Mouse (Mus musculus): ENCODE data around the gene Sptlc2. TPM values are rescaled to one million over a fixed set of nuclear protein-coding genes. Genes with fewer than 3 reads are reported as not detected.
A peak's percentile ranks its signal among the peaks of the same experiment; 100 is the strongest.
"Not testable (repeated sequence)": the region's sequence is repeated elsewhere in the genome, so short reads cannot be mapped to it uniquely, and the experiment has no call there.

The Sptlc2 gene
- polyA plus RNA-seq, 2 experiments: 8.0 to 28.2 TPM

DNA sequence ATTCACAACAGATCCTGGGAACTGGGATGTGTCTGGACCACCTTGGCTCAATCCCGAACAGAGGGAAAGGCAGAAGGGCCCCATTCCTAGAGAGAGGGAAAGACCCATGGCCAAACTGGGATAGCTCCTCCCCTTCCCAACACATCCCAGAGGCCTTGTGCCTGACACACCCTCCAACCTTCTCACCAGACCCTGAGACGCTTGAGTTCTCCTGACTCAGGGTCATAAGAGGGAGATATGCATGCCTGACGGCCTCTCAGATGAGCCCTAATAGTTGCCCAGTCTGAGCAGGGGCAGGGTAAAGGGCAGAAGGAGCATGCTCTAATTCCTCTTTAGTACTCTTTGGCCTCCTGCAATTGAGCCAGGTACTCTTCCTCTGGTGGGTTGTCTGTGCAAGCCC lies 108.8 kb downstream of the Sptlc2 start:
- Histone ChIP-seq H3K36me3 (replicated peaks; ENCODE audit: control insufficient read depth, insufficient read depth, low read depth) (peaks cover 9% of the 10 kb centered on the region), H3K27me3 (ENCODE audit: control insufficient read depth, insufficient read depth, low read length) (no peaks in the 10 kb centered on the region), H3K4me1 (replicated peaks; ENCODE audit: control insufficient read depth in 2 of 2, insufficient read depth in 2 of 2, low read length in 1 of 2) (peaks cover 7 to 22% of the 10 kb centered on the region in 2 experiments), H3K4me2 (ENCODE audit: low read depth) (no peak overlapping the region), H3K9me3 (ENCODE audit: control insufficient read depth, low read length) (no peaks in the 10 kb centered on the region), H3K9ac (replicated peaks) (no peak overlapping the region), H3K4me3 (ENCODE audit: insufficient read depth in 1 of 2, low read depth in 2 of 2, low read length in 2 of 2) (no peak overlapping the region), H3K27ac (no peak overlapping the region)
- DNase-seq (ENCODE audit: low read depth in 3 of 3, low spot score in 3 of 3) (no peak), ATAC-seq (ENCODE audit: insufficient read depth) (no peak)
- WGBS (ENCODE audit: insufficient replicate concordance): 54% methylated on average over 3 of the region's 3 CpGs
- no peak for TF ChIP-seq CTCF (IDR thresholded peaks at IDR 0.05; ENCODE audit: low read depth)
- no peak for TF ChIP-seq EP300 (IDR thresholded peaks at IDR 0.05; ENCODE audit: low read depth)

DNA sequence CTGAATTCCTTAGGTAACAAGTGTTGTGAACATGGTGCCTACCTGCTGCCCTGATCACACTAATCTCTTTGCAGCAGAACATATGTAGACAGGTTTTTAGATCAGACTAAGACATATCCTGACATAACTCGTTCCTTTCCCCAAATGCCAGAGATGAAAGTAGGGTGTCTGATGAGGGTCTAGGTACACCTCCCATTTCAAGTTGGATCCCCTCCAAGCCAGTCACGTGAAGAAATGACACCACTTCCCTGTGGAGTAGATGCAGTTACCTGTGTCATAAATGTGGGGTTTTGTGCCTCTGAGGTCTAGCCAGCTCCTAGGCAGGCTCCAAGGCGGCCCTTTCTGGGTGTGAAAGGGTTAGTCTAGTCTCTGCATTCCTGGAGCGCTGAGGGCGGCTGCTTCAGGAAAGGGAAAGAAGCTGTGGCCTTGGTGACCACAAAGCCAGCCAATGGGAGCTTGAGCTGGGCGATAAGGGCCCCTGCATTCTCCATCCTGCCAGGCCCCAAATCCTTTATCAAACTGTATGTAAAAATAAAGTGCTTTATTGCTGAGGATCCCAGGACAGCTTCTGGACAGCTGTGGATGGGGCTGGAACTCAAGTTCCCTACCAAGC lies 109.9 kb downstream of the Sptlc2 start:
- no peak for TF ChIP-seq CTCF (IDR thresholded peaks at IDR 0.05; ENCODE audit: low read depth)
- no peak for TF ChIP-seq EP300 (IDR thresholded peaks at IDR 0.05; ENCODE audit: low read depth)
- no peak overlapping the region for H3K27ac ChIP-seq
- H3K4me2 ChIP-seq (ENCODE audit: low read depth): no peak overlapping the region
- DNase-seq (ENCODE audit: low read depth in 3 of 3, low spot score in 3 of 3): no peak
- 12% methylated on average over 6 of the region's 6 CpGs for WGBS (ENCODE audit: insufficient replicate concordance)
- ATAC-seq (ENCODE audit: insufficient read depth): no peak
- H3K9me3 ChIP-seq (ENCODE audit: control insufficient read depth, low read length): no peaks in the 10 kb centered on the region
- no peaks in the 10 kb centered on the region for H3K27me3 ChIP-seq (ENCODE audit: control insufficient read depth, insufficient read depth, low read length)
- peaks cover 18% of the 10 kb centered on the region for H3K36me3 ChIP-seq (replicated peaks; ENCODE audit: control insufficient read depth, insufficient read depth, low read depth)
- peaks cover 7 to 23% of the 10 kb centered on the region in 2 experiments for H3K4me1 ChIP-seq (replicated peaks; ENCODE audit: control insufficient read depth in 2 of 2, insufficient read depth in 2 of 2, low read length in 1 of 2)
- H3K9ac ChIP-seq (replicated peaks): no peak overlapping the region
- no peak overlapping the region for H3K4me3 ChIP-seq (ENCODE audit: insufficient read depth in 1 of 2, low read depth in 2 of 2, low read length in 2 of 2)

DNA sequence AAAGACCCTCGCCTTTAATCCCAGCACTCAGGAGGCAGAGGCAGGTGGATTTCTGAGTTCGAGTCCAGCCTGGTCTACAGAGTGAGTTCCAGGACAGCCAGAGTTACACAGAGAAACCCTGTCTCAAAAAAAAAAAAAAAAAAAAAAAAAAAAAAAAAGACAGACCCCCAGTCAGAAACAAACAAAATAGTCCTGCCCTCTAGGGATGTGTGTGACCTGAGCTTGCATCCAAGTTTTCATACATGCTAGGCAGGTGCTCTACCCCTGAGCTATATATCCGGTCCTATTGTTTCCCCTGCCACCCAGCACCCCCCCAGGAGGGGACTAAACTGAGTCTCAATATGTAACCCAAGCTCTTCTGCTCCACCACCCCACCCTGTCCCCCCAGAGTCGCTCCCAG lies 110.9 kb downstream of the Sptlc2 start:
- not testable (repeated sequence) for H3K9ac ChIP-seq (replicated peaks); ATAC-seq (ENCODE audit: insufficient read depth); H3K27me3 ChIP-seq (ENCODE audit: control insufficient read depth, insufficient read depth, low read length); H3K9me3 ChIP-seq (ENCODE audit: control insufficient read depth, low read length); H3K4me2 ChIP-seq (ENCODE audit: low read depth); H3K4me3 ChIP-seq (ENCODE audit: insufficient read depth in 1 of 2, low read depth in 2 of 2, low read length in 2 of 2); DNase-seq (ENCODE audit: low read depth in 3 of 3, low spot score in 3 of 3); H3K27ac ChIP-seq
- peaks cover 28% of the 10 kb centered on the region for H3K36me3 ChIP-seq (replicated peaks; ENCODE audit: control insufficient read depth, insufficient read depth, low read depth)
- peaks cover 7 to 23% of the 10 kb centered on the region in 2 experiments for H3K4me1 ChIP-seq (replicated peaks; ENCODE audit: control insufficient read depth in 2 of 2, insufficient read depth in 2 of 2, low read length in 1 of 2)
- WGBS (ENCODE audit: insufficient replicate concordance): 71% methylated on average over 4 of the region's 4 CpGs

DNA sequence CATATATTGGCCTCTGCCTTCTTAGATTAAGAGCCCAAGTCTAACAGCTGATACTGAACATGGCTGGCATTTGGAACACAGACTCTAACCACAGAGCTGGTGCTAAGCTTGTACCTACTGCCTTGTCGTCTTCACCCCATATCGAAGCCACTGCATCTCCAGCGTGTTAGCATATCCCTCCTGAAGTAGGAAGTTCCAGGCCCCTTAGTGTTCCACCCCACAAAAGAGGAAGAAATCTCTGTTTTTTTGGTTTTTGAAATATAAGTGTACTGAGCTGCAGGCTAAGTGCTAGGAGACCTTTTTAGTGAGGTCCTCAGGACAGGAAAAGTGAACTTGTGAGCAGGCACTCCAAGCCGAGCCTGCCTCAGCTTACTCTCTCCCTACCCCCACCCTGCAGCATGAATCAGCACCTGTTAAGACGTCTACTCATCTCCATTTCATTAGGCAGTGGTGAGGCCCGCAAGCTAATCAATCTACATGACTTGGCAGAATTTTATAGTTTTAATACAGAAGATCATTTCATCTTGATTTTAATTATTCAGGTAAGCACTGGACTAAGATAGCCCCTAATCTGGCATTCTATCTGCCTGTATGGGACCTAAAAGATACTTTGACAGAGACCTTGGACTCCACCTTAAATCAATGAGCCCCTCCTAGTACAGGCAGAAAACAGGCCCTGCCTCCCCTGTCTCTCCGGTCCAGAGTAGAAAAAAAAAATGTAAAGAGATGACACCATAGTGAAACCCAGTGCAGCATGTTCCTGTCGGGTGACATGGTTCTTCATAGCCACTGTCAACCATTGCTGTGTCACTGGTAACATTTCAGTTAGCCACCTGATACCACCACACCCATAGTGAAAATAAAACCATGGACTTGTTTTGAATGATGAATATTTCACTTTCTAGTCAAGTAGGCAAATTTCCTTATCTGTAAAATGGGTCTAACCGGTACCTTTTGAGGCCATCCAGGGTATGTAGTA lies 113.0 kb downstream of the Sptlc2 start:
- DNase-seq (ENCODE audit: low read depth in 3 of 3, low spot score in 3 of 3): peak in 2 of 3 experiments; percentile 41 to 57
- H3K27me3 ChIP-seq (ENCODE audit: control insufficient read depth, insufficient read depth, low read length): no peaks in the 10 kb centered on the region
- no peaks in the 10 kb centered on the region for H3K9me3 ChIP-seq (ENCODE audit: control insufficient read depth, low read length)
- no peak overlapping the region; the same call in 1 of the 2 replicates for H3K9ac ChIP-seq (replicated peaks)
- ATAC-seq (ENCODE audit: insufficient read depth): peak; percentile 87
- peaks cover 7 to 23% of the 10 kb centered on the region in 2 experiments for H3K4me1 ChIP-seq (replicated peaks; ENCODE audit: control insufficient read depth in 2 of 2, insufficient read depth in 2 of 2, low read length in 1 of 2)
- TF ChIP-seq EP300 (IDR thresholded peaks at IDR 0.05; ENCODE audit: low read depth) (no peak), CTCF (IDR thresholded peaks at IDR 0.05; ENCODE audit: low read depth) (no peak)
- peak overlapping the region; percentile 70 for H3K27ac ChIP-seq
- peak overlapping the region; percentile 19; the same call in 1 of the 2 replicates for H3K4me2 ChIP-seq (ENCODE audit: low read depth)
- no peak overlapping the region for H3K4me3 ChIP-seq (ENCODE audit: insufficient read depth in 1 of 2, low read depth in 2 of 2, low read length in 2 of 2)
- WGBS (ENCODE audit: insufficient replicate concordance): 42% methylated on average over 9 of the region's 9 CpGs
- peaks cover 49% of the 10 kb centered on the region for H3K36me3 ChIP-seq (replicated peaks; ENCODE audit: control insufficient read depth, insufficient read depth, low read depth)

DNA sequence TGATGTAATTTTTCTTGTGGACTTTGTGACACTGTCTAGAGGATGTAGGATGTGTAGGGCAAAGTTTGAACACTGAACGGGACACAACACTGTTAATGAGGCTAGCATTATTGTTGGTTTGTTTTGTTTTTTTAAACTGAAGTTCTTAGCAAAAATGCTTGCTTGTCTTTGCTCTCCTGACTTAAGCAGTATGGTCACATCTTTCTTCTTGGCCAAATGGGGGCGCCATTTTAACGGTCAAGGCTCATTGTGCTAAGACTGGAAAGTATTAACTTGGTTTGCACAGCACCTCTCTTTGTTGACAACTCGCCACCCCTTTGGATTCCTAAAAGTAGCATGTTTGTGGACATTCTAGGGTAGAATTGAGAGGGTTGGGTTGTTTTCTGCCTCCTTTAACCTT lies 120.5 kb downstream of the Sptlc2 start:
- H3K4me1 ChIP-seq (replicated peaks; ENCODE audit: control insufficient read depth in 2 of 2, insufficient read depth in 2 of 2, low read length in 1 of 2): peaks cover 2 to 7% of the 10 kb centered on the region in 2 experiments; a peak in 3 of 4 replicates
- ATAC-seq (ENCODE audit: insufficient read depth) (no peak), DNase-seq (ENCODE audit: low read depth in 3 of 3, low spot score in 3 of 3) (peak in 2 of 3 experiments; percentile 57 to 58)
- no peaks in the 10 kb centered on the region for H3K27me3 ChIP-seq (ENCODE audit: control insufficient read depth, insufficient read depth, low read length)
- TF ChIP-seq EP300 (IDR thresholded peaks at IDR 0.05; ENCODE audit: low read depth) (no peak), CTCF (IDR thresholded peaks at IDR 0.05; ENCODE audit: low read depth) (peak; percentile 61)
- peak overlapping the region; percentile 94 for H3K4me2 ChIP-seq (ENCODE audit: low read depth)
- H3K9ac ChIP-seq (replicated peaks): peak overlapping the region; percentile 92
- 9% methylated on average over 4 of the region's 4 CpGs for WGBS (ENCODE audit: insufficient replicate concordance)
- no peak overlapping the region for H3K27ac ChIP-seq
- peaks cover 43% of the 10 kb centered on the region for H3K36me3 ChIP-seq (replicated peaks; ENCODE audit: control insufficient read depth, insufficient read depth, low read depth)
- peak overlapping the region; percentile 70 to 89 for H3K4me3 ChIP-seq (ENCODE audit: insufficient read depth in 1 of 2, low read depth in 2 of 2, low read length in 2 of 2)
- H3K9me3 ChIP-seq (ENCODE audit: control insufficient read depth, low read length): no peaks in the 10 kb centered on the region
